Mouse (Mus musculus): ENCODE measurements around the gene Susd6.
"Not testable (repeated sequence)": the region's sequence is repeated elsewhere in the genome, so short reads cannot be mapped to it uniquely, and the experiment has no call there.

Gene Susd6

DNA sequence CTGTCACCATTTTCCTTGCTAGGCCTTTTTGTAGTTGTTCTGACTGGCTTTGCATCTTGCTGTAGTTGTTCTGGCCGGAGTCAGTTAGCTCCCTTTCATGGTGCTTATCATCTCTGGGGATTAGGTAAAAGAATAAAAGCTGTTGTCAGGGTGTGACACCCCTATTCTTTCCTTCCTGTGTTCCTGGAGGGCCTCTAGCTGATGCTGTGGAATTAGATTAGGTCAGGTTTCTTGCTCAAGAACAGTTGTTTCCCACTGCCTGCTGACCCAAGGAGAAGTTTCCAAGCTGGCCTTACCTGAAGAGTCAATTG is 22.2 kb downstream of the Susd6 start:
- no peak for DNase-seq (ENCODE audit: low read depth, low spot score)

GRCm38 (mm10) chr12:80813456-80813855 is 23.1 kb downstream of the Susd6 start:
- DNase-seq (ENCODE audit: low read depth, low spot score): no peak

- no peak for DNase-seq (ENCODE audit: low read depth, low spot score)
Measured at GRCm38 (mm10) chr12:80813872-80814271, 23.6 kb downstream of the Susd6 start.

DNA sequence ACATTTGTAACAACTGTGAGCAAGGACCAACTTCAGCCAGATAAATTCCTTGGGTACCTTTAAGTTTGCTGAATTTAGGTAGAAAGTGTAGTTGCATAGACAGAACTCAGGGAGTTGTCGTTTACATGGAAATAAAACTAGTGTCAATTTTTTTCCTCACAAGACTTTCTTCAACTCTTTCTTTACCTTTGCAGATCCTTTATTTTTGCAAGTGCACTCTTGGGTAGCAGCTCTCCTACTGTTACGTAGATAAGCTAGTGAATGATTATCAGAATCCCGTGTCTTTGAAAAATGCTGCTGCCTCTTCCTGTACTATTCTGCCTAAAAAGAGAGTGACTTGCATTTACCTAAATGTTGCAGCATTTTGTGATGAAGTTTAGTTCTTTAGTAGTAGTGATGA is 24.2 kb downstream of the Susd6 start:
- DNase-seq (ENCODE audit: low read depth, low spot score): no peak

GRCm38 (mm10) chr12:80815298-80815697 is 25.0 kb downstream of the Susd6 start:
- no peak for DNase-seq (ENCODE audit: low read depth, low spot score)

DNA sequence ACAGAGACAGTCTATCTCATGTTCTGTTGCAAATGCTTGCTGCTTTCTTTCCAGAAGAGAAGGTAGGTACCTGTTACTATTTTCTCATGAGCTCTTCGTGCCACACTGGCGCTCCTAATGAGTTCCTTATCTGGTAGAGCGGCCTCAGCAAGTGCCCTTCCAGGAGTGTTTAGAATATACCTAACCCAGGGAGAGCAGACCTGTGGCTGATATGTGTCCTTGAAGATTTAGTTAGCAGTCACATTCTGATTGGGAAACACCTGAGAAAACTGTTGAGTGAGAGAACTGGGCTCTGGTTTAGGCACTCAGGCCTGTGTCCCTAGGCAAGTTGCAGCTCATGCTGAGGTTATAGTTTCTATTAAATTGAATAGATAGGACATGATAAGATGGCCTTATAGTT is 25.6 kb downstream of the Susd6 start:
- no peak for DNase-seq (ENCODE audit: low read depth, low spot score)

- no peak for DNase-seq (ENCODE audit: low read depth, low spot score)
Measured at GRCm38 (mm10) chr12:80816380-80817086, 26.2 kb downstream of the Susd6 start.

DNA sequence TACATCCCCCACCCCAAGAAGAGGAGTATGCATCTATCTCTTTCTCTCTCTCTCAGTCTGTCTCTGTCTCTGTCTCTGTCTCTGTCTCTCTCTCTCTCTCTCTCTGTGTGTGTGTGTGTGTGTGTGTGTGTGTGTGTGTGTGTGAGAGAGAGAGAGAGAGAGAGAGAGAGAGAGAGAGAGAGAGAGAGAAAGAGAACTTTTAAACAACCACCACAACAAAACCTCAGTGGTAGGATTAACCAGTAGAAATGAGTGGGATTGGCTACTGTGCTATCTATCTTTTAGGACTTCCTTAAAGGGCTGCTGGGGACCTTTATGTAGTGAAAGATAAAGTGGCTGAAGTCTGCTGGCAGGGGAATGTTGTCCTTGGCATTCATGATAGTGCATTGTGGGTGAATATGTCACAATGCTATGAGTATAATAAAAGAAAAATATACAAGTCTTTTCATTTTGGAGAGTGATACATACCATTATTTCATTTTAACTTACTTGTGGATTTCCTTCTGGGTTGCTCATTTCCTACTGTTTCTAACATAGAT is 27.5 kb downstream of the Susd6 start:
- peak; percentile 75 for DNase-seq (ENCODE audit: low read depth, low spot score)

- DNase-seq (ENCODE audit: low read depth, low spot score): not testable (repeated sequence)
Measured at GRCm38 (mm10) chr12:80819020-80819419, 28.7 kb downstream of the Susd6 start.

- peak; percentile 62 for DNase-seq (ENCODE audit: low read depth, low spot score)
Measured at GRCm38 (mm10) chr12:80821312-80822007, 31.1 kb downstream of the Susd6 start.

GRCm38 (mm10) chr12:80822533-80822932 is 32.2 kb downstream of the Susd6 start:
- DNase-seq (ENCODE audit: low read depth, low spot score): no peak

DNA sequence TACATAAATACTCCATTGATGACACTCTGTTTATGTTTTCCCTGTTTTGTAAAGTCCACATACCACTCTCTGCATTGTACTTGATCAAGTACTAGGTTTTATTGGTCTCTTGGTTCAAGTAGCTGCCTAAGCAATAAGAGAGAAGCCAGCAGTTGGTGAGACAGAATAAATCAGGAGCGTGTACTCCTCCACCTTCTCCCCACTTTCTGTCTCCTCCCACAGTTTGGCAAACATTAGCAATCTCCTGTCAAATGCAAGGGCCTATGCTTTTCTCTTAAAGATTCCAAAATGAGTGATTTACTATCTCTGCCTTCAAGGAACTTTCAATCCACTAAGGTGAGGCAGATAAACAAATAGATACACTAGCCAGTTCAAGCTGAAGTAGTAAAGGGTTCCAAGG is 33.9 kb downstream of the Susd6 start:
- DNase-seq (ENCODE audit: low read depth, low spot score): no peak

GRCm38 (mm10) chr12:80826423-80826822 is 36.1 kb downstream of the Susd6 start:
- no peak for DNase-seq (ENCODE audit: low read depth, low spot score)

GRCm38 (mm10) chr12:80827464-80828015 is 37.2 kb downstream of the Susd6 start:
- DNase-seq (ENCODE audit: low read depth, low spot score): peak; percentile 61

- DNase-seq (ENCODE audit: low read depth, low spot score): no peak
Measured at GRCm38 (mm10) chr12:80828020-80828419, 37.7 kb downstream of the Susd6 start.

DNA sequence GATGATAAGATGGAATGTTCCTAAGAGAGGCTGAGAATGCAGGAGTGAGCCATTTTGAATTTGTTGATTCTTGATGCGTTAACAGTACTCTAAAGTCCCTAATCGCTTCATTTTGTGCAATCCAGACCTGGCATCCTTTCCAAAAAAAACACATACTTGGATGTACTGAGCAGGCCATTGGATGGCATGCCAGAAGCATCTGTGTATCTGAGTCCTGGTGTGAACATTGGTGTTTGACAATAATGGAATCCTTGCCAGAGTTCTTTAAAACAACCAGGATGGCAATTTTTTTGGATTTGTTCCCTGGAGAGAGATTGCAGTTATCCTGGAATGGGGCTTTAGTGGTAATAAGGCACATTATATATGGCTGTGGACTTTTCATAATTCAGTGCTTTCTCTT is 38.6 kb downstream of the Susd6 start:
- DNase-seq (ENCODE audit: low read depth, low spot score): no peak

- no peak for DNase-seq (ENCODE audit: low read depth, low spot score)
Measured at GRCm38 (mm10) chr12:80830211-80830610, 39.9 kb downstream of the Susd6 start.

- DNase-seq (ENCODE audit: low read depth, low spot score): no peak
Measured at GRCm38 (mm10) chr12:80830820-80831219, 40.5 kb downstream of the Susd6 start.

DNA sequence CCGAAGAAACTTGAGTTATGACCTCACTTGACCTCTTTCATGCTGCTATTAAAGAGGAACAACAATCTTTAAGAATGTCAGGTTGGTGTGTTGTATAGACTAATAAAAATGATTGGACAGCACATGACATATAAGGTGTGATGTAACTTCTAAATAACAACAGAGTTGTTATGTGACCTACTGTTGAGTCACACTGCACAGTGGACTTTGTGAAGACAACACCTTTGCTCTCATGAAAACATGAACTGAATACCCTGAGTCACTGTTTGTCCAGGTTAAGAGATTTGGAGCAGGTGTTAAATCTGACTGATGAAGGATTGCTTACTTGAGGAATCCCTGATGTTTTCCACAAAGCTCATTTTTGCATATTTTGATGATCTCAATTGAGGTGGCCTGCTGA is 42.0 kb downstream of the Susd6 start:
- DNase-seq (ENCODE audit: low read depth, low spot score): no peak

DNA sequence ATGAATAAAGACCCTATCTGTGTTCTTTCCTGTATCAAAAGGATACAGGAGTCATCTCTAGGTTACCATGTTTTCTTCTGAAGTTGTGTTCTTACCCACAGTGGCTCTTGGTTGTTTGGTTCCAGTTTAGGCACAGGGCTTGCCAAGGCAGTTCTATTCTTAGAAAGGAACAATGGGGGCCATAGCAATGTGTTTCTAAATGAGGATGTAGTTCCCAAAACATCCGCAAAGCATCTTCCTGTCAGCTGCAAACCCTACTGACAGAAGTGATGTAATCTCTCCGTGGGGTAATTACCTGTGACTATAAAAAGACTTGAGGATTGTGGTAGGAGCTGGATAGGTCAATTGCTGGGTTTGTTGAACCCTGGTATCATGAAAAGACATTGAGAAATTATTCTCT is 43.2 kb downstream of the Susd6 start:
- DNase-seq (ENCODE audit: low read depth, low spot score): no peak

- peak; percentile 49 for DNase-seq (ENCODE audit: low read depth, low spot score)
Measured at GRCm38 (mm10) chr12:80834156-80834900, 44.0 kb downstream of the Susd6 start.

GRCm38 (mm10) chr12:80834901-80835570 is 44.7 kb downstream of the Susd6 start:
- no peak for DNase-seq (ENCODE audit: low read depth, low spot score)

Data from 3T3-L1 (cell line).